Mouse (Mus musculus) heart, adult 11 months (tissue): ENCODE data around the gene Ankar.

ENCODE experiments used
- DNase-seq: peaks from one replicate; pipeline ENCODE4 v3.0.0; 2022

Gene Ankar

GRCm38 (mm10) chr1:72700479-72700878 lies at the start of gene Ankar:
Gene Ankar (minus strand): TSS chr1:72700579.
- peak; percentile 77 for DNase-seq

- DNase-seq: no peak
Observed at GRCm38 (mm10) chr1:72746382-72746781, 46.0 kb upstream of the Ankar start.

GRCm38 (mm10) chr1:72744816-72745506 lies 44.6 kb upstream of the Ankar start:
- DNase-seq: no peak

- DNase-seq: no peak
Observed at GRCm38 (mm10) chr1:72741406-72741805, 41.0 kb upstream of the Ankar start.

- no peak for DNase-seq
Observed at GRCm38 (mm10) chr1:72739681-72740063, 39.3 kb upstream of the Ankar start.

- DNase-seq: peak; percentile 92
Observed at GRCm38 (mm10) chr1:72738946-72739680, 38.7 kb upstream of the Ankar start.

- DNase-seq: peak; percentile 91
Observed at GRCm38 (mm10) chr1:72736397-72737125, 36.2 kb upstream of the Ankar start.

GRCm38 (mm10) chr1:72733191-72733691 lies 32.9 kb upstream of the Ankar start:
- DNase-seq: no peak

GRCm38 (mm10) chr1:72730126-72730525 lies 29.7 kb upstream of the Ankar start:
- DNase-seq: no peak

- DNase-seq: no peak
Observed at GRCm38 (mm10) chr1:72728781-72729180, 28.4 kb upstream of the Ankar start.

- peak; percentile 19 for DNase-seq
Observed at GRCm38 (mm10) chr1:72725941-72726340, 25.6 kb upstream of the Ankar start.

- DNase-seq: peak; percentile 39
Observed at GRCm38 (mm10) chr1:72724354-72724753, 24.0 kb upstream of the Ankar start.

- DNase-seq: peak; percentile 81
Observed at GRCm38 (mm10) chr1:72722646-72723045, 22.3 kb upstream of the Ankar start.

GRCm38 (mm10) chr1:72720115-72720725 lies 19.8 kb upstream of the Ankar start:
- DNase-seq: peak; percentile 85

- DNase-seq: peak; percentile 79
Observed at GRCm38 (mm10) chr1:72718846-72719245, 18.5 kb upstream of the Ankar start.

- peak; percentile 76 for DNase-seq
Observed at GRCm38 (mm10) chr1:72717540-72717939, 17.2 kb upstream of the Ankar start.

- peak; percentile 78 for DNase-seq
Observed at GRCm38 (mm10) chr1:72716926-72717325, 16.5 kb upstream of the Ankar start.

GRCm38 (mm10) chr1:72716421-72716820 lies 16.0 kb upstream of the Ankar start:
- peak; percentile 64 for DNase-seq

GRCm38 (mm10) chr1:72715593-72716361 lies 15.4 kb upstream of the Ankar start:
- DNase-seq: peak; percentile 74

GRCm38 (mm10) chr1:72715065-72715464 lies 14.7 kb upstream of the Ankar start:
- peak; percentile 53 for DNase-seq

- DNase-seq: peak; percentile 58
Observed at GRCm38 (mm10) chr1:72714547-72714946, 14.2 kb upstream of the Ankar start.

GRCm38 (mm10) chr1:72711684-72712083 lies 11.3 kb upstream of the Ankar start:
- no peak for DNase-seq
